Mouse (Mus musculus) stomach, postnatal 0 days (tissue): ENCODE results near the gene BC052040.

Experiments
- CTCF ChIP-seq: IDR thresholded peaks from 2 replicates; pipeline ENCODE4 v1.5.1; 2016; ENCODE audit warnings: antibody characterized with exemption, low read depth, mild to moderate bottlenecking, moderate library complexity
- EP300 ChIP-seq: optimal IDR thresholded peaks from 2 replicates; pipeline ENCODE3; 2016; ENCODE audit warnings: antibody characterized with exemption

GRCm38 (mm10) chr2:115562155-115562827, 19.2 kb upstream of the BC052040 start:
- no peak for TF ChIP-seq CTCF
- TF ChIP-seq EP300, result no peak
